Mouse (Mus musculus) intestine, postnatal 0 days (tissue): ENCODE data around the gene Zfp646. TPM values are rescaled to one million over a fixed set of nuclear protein-coding genes. Genes with fewer than 3 reads are reported as not detected.

ENCODE experiments used
- ATAC-seq: fragments of 200-750 bp; cut with Nextera tagmentation; 2 replicates; pipeline ENCODE4 v1.8.0; 2017; ENCODE audit warnings: mild to moderate bottlenecking, moderate TSS enrichment, moderate library complexity
- H3K27ac ChIP-seq: fragments of 300-500 bp; sonication (generic); 2 replicates; pipeline ENCODE4 v1.5.1; 2014; ENCODE audit warnings: mild to moderate bottlenecking, low read depth, low read length, moderate library complexity
- H3K27me3 ChIP-seq: fragments of 300-500 bp; sonication (generic); replicated peaks from 2 replicates; pipeline ENCODE4 v1.6.1; 2014; ENCODE audit warnings: low read length, mixed read lengths; ENCODE audit not compliant: control insufficient read depth, insufficient read depth
- H3K36me3 ChIP-seq: fragments of 300-500 bp; sonication (generic); 2 replicates; pipeline ENCODE4 v1.6.1; 2014; ENCODE audit warnings: mild to moderate bottlenecking, moderate library complexity; ENCODE audit not compliant: control insufficient read depth, insufficient read depth
- H3K4me1 ChIP-seq: fragments of 300-500 bp; sonication (generic); replicated peaks from 2 replicates; pipeline ENCODE4 v1.6.1; 2014; ENCODE audit warnings: antibody characterized with exemption, low read length, mixed read lengths; ENCODE audit not compliant: control insufficient read depth, insufficient read depth
- H3K4me2 ChIP-seq: fragments of 300-500 bp; sonication (generic); replicated peaks from 2 replicates; pipeline ENCODE4 v1.6.1; 2014; ENCODE audit warnings: low read depth, mild to moderate bottlenecking, moderate library complexity
- H3K4me3 ChIP-seq: fragments of 300-500 bp; sonication (generic); 2 replicates; pipeline ENCODE4 v1.5.1; 2014; ENCODE audit warnings: low read depth, low read length
- H3K9ac ChIP-seq: fragments of 300-500 bp; sonication (generic); 2 replicates; pipeline ENCODE4 v1.6.1; 2014; ENCODE audit warnings: mild to moderate bottlenecking, low read depth, low read length
- H3K9me3 ChIP-seq: fragments of 300-500 bp; sonication (generic); 2 replicates; pipeline ENCODE4 v1.6.1; 2016; ENCODE audit warnings: mixed run types; ENCODE audit not compliant: control insufficient read depth
- CTCF ChIP-seq: sonication (generic); IDR thresholded peaks from 2 replicates; pipeline ENCODE4 v1.5.1; 2016; ENCODE audit warnings: low read depth, mild to moderate bottlenecking, control low read depth, antibody characterized with exemption, moderate library complexity
- WGBS: fragments of 180-500 bp; shearing (Covaris S2); extraction: QIAGEN DNeasy Blood & Tissue Kit; methylation state at CpG from one replicate; pipeline ENCODE4 v1.1.7; 2014; 5-methylcytosine and 5-hydroxymethylcytosine counted together
- polyA plus RNA-seq: library from polyadenylated mRNA; unstranded; fragments of >200 nt; fragmentation: Nextera tagmentation; extraction: Ambion mirVana; gene quantifications from 2 replicates; pipeline ENCODE4 v1.2.1, GENCODE M21; 2015

The Zfp646 gene
- polyA plus RNA-seq, 1 experiment from 2014 or later: 4.5 TPM

- peaks cover 16% of the 10 kb centered on the region; the same call in 1 of the 2 replicates for H3K36me3 ChIP-seq
- H3K4me3 ChIP-seq: no peak overlapping the region
- H3K27me3 ChIP-seq: no peaks in the 10 kb centered on the region
- no peak overlapping the region for H3K27ac ChIP-seq
- 0 out of 2 replicates have a peak, but pooled peaks cover 7% of the 10 kb centered on the region for H3K4me1 ChIP-seq
- TF ChIP-seq CTCF: peak; percentile 63
- 72% methylated on average over 7 of the region's 7 CpGs for WGBS
- no peak for ATAC-seq
- no peak overlapping the region for H3K4me2 ChIP-seq
- H3K9me3 ChIP-seq: no peaks in the 10 kb centered on the region
- no peak overlapping the region for H3K9ac ChIP-seq
Measured at GRCm38 (mm10) chr7:127919290-127919689, 43.3 kb downstream of the Zfp646 start.

DNA sequence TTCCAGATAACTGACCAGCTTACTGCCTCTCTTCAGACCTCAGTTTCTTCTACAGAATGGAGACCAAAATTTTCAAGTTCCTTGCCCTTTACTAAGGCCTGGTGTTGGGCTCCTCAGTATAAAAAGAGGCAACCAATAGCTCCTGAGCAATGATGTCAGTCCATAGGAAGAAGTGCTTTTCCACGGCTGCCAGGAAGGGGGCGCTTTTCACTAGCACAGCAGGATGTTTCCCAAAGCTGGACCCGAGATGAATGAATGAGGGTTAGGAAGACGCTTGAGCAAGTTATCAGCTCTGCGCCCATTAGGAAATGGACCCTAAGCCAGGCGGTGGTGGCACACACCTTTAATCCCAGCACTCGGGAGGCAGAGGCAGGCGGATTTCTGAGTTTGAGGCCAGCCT, 45.5 kb downstream of the Zfp646 start:
- Histone ChIP-seq H3K4me1 (0 out of 2 replicates have a peak, but pooled peaks cover 7% of the 10 kb centered on the region), H3K27ac (no peak overlapping the region), H3K36me3 (peaks cover 13% of the 10 kb centered on the region; the same call in 1 of the 2 replicates), H3K4me2 (no peak overlapping the region), H3K27me3 (no peaks in the 10 kb centered on the region), H3K4me3 (no peak overlapping the region), H3K9ac (no peak overlapping the region), H3K9me3 (no peaks in the 10 kb centered on the region)
- ATAC-seq: no peak
- TF ChIP-seq CTCF: peak; percentile 74
- 52% methylated on average over 8 of the region's 8 CpGs for WGBS

DNA sequence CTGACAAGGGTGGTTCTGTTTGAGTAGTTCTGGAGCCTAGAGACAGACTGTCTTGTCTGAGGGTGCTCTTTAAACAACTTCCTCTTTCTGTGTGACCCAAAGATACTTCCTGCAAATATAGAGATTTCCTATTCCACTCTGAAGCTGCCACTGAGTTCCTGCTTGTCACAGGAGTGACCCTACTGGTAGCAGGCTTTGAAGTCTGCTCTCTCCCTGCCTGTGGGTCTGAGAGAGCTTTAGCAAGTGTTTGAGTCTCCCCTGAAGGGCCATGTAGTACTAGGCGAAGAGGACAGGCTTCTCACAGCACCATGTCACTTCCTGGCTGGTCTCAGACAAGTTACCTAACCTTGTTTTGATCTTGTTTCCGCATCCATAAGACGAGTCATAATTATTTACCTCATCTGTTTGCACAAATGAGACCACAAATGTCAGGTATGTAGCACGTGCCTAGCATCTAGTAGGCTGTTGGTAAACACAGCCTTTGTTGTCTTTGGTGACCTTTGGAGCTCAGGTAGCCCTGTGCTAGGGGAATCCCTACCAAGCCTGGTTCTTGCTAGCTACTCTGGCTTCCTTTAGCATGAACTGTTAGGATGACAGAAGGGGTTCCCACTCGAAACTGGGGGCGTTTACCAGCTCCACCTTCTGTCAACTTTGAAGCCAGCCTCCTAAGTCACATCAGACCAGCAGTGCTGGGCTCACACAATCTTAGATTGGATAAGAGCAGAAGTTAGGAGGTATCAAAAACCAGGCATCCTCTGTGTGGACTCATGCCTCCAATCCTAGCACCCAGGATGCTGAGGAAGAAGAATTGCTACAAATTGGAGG, 46.6 kb downstream of the Zfp646 start:
- no peaks in the 10 kb centered on the region for H3K27me3 ChIP-seq

DNA sequence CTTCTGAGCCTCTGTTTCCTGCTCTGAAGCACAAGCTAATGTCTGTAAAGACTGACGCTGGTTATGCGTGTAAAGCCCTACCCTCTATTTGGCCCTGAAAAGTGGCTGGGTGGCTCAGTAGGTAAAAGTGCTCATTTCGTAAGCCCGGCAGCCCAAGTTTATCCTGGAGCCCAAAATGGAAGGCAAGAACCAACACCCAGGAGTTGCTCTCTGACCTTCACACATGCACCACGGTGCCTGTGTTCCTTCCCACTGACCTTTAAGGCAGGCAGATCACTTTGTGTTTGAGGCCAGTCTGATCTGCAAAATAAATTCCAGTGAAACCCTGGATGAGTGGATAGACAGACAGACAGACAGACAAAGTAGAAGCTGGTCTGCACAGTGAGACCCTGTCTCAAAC, 47.7 kb downstream of the Zfp646 start:
- Histone ChIP-seq H3K9ac (no peak overlapping the region), H3K36me3 (peaks cover 14% of the 10 kb centered on the region; the same call in 1 of the 2 replicates), H3K4me3 (no peak overlapping the region), H3K9me3 (no peaks in the 10 kb centered on the region), H3K27me3 (no peaks in the 10 kb centered on the region), H3K4me2 (no peak overlapping the region), H3K27ac (no peak overlapping the region), H3K4me1 (0 out of 2 replicates have a peak, but pooled peaks cover 7% of the 10 kb centered on the region)
- WGBS: 69% methylated on average over 5 of the region's 5 CpGs
- ATAC-seq: no peak
- no peak for TF ChIP-seq CTCF

More for the DNA sequence above, 46.6 kb downstream of the Zfp646 start:
- Histone ChIP-seq H3K27ac (peak overlapping the region; percentile 73; the same call in 1 of the 2 replicates), H3K36me3 (peaks cover 14% of the 10 kb centered on the region; the same call in 1 of the 2 replicates), H3K9me3 (no peaks in the 10 kb centered on the region), H3K9ac (no peak overlapping the region), H3K4me2 (no peak overlapping the region), H3K4me1 (0 out of 2 replicates have a peak, but pooled peaks cover 7% of the 10 kb centered on the region), H3K4me3 (no peak overlapping the region)
- no peak for TF ChIP-seq CTCF
- WGBS: 47% methylated on average over 6 of the region's 6 CpGs
- ATAC-seq: no peak

GRCm38 (mm10) chr7:127925252-127925651, 49.2 kb downstream of the Zfp646 start:
- Histone ChIP-seq H3K27ac (peak overlapping the region; percentile 84), H3K4me2 (no peak overlapping the region), H3K4me3 (no peak overlapping the region), H3K9me3 (no peaks in the 10 kb centered on the region), H3K4me1 (0 out of 2 replicates have a peak, but pooled peaks cover 7% of the 10 kb centered on the region), H3K36me3 (peaks cover 12% of the 10 kb centered on the region; the same call in 1 of the 2 replicates), H3K27me3 (no peaks in the 10 kb centered on the region), H3K9ac (0 out of 2 replicates have a peak overlapping the region, but pooled peaks have one; percentile 31)
- ATAC-seq: peak; percentile 70
- 32% methylated on average over 5 of the region's 5 CpGs for WGBS
- no peak for TF ChIP-seq CTCF

DNA sequence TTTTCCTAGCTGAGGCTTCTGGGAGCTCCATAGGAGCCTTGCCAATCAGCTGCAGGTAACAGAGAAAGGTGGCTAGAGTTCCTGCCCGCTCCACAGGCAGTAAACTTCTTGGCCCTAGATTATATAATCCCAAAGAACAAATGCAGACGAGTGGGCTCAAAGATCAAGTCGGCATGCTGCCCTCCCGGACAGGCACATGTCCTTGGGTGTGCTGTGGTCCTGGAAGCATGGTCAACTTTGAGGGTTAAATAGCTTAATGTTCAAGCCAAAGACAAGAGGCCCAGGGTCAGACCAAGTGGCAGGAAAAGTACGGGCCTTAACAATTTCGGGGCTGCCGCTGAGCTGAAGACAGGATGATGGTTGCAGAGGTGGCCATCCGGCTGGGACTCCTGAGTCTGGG, 50.0 kb downstream of the Zfp646 start:
- Histone ChIP-seq H3K27me3 (no peaks in the 10 kb centered on the region), H3K36me3 (peaks cover 10% of the 10 kb centered on the region; the same call in 1 of the 2 replicates), H3K9ac (0 out of 2 replicates have a peak overlapping the region, but pooled peaks have one; percentile 31), H3K4me1 (peaks cover 7% of the 10 kb centered on the region; the same call in 1 of the 2 replicates), H3K4me3 (no peak overlapping the region), H3K4me2 (no peak overlapping the region), H3K9me3 (no peaks in the 10 kb centered on the region), H3K27ac (peak overlapping the region; percentile 84)
- TF ChIP-seq CTCF: no peak
- WGBS: 57% methylated on average over 8 of the region's 8 CpGs
- ATAC-seq: no peak
